Mouse (Mus musculus): ENCODE data around the gene Fthl17c.
"Not testable (repeated sequence)": the region's sequence is repeated elsewhere in the genome, so short reads cannot be mapped to it uniquely, and the experiment has no call there.

The Fthl17c gene

GRCm38 (mm10) chrX:8976459-8976858 lies at the start of gene Fthl17c:
TSS of gene Fthl17c (minus strand) at chrX:8976559.
- not testable (repeated sequence) for DNase-seq (ENCODE audit: low spot score in 2 of 2)

DNA sequence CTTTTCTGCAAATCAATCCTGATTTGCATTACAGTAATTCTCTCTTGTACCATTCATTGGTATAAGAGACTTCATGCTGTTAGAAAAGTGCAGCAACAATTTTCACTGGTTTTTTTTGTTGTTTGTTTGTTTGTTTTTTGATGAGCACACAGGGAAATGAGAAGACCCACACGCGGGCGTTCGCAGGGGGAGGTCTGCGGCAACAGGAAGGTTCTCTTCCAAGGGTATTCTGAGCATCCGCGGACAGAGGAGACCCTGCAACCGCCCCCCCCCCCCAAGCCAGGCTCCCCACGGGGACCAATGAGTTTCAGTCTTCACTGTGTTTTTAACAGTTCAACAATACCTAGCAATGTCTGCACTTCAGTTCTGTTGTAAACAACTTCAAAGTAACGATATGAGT lies 43.1 kb upstream of the Fthl17c start:
- no peak for DNase-seq (ENCODE audit: low spot score in 2 of 2)

DNA sequence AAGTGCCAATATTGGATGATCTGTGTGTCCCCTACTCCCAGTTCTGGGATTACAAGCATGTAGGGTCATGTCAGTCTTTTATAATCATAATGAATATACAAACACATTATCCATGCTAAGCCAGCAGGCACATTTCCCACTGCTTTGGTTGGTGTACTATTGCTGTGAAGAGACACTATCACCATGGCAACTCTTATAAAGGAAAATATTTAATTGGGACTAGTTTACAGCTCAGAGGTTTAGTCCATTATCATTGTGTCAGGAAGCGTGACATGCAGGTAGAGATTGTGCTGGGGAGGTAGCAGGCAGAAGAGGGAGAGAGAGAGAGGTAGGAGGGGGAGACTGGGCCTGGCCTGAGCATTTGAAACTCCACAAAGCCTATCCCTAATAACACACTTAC lies 39.7 kb upstream of the Fthl17c start:
- no peak for DNase-seq (ENCODE audit: low spot score in 2 of 2)

DNA sequence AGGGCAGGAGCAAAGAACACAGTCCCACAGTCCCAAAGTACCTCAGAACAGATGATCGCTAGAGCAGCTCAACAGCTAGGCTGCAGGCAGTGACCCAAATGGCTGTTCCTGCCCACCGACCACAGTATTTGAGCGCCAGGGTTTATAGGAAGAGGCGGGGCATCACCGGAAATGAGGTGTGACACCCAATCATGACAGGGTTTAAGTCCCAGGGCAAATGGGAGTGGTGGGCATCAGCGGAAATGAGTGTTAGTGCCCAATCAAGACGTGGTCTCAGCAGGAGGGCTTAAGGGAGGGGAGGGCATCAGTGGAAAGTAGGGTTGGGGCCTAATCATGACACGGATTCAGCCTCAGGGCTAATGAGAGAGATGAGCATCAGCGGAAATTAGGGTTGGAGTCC lies 10.3 kb upstream of the Fthl17c start, which contains the start of gene Fthl17d:
Fthl17d (minus strand) TSS at position 101 of the 400 bp plus-strand sequence.
- not testable (repeated sequence) for DNase-seq (ENCODE audit: low spot score in 2 of 2)

DNA sequence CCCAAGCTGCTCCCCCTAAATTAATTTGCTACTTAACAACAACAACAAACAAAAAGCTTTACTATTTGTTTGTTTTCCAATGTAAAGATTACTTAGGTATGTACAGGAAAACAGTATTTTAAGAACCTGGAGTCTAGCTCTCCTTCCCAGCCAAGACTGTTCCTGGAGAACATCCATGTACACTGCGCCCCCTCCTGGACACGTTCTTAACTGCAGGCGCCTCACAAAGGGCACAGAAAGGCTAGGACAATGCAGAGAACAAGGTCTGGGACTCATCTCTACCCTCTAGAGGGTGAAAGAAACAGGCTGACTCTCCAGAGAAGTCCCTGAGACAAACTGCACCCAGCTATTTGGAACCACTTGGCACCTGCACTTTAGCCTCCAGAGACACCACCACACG lies 11.7 kb downstream of the Fthl17c start:
- peak in 1 of 2 experiments; percentile 9 for DNase-seq (ENCODE audit: low spot score in 2 of 2)

- DNase-seq (ENCODE audit: low spot score in 2 of 2), result not testable (repeated sequence)
These were observed 13.5 kb downstream of the Fthl17c start, which contains the start of gene Fthl17b for GRCm38 (mm10) chrX:8962875-8963274. TSS of gene Fthl17b (minus strand) at chrX:8962975.

DNA sequence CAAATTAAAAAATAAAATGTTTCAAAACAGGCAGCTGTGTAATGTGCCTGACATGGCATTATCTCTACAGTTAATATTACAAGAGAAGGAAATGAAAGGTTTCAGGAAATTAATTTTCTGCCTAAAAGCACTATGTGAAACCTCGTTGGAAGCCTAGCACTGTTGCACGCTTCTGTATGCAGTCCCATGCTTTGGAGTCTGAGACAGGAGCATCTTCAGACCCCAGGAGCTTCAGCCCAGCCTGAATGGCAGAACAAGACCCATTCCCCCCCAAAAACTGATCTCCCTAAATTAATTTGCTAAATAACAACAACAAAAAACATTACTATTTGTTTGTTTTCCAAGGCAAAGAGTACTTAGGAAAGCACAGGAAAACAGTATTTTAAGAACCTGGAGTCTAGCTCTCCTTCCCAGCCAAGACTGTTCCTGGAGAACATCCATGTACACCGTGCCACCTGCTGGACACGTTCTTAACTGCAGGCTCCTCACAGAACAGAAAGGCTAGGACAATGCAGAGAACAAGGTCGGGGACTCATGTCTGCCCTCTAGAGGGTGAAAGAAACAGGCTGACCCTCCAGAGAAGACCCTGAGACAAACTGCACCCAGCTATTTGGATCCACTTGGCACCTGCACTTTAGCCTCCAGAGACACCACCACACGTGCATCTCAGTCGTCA lies 28.1 kb downstream of the Fthl17c start:
- DNase-seq (ENCODE audit: low spot score in 2 of 2), result peak; percentile 37 to 93

DNA sequence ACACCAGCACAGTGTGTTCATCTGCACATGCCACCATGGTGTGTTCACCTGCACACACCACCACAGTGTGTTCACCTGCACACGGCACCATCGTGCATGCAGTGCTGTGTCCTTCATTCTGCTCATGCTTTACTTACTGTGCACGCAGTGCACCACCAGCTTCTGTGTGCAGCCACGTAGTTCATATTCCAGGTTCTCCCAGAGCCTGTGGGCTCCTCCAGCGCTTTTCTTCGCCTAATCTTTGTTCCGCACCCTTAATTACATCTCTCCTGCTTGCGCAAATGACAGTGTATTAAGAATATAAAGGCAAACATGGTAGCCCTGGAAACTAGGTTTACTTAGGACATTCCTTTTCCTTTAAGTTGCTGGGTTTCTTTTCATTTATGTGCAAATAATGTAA lies 32.3 kb downstream of the Fthl17c start:
- DNase-seq (ENCODE audit: low spot score in 2 of 2), result no peak

DNA sequence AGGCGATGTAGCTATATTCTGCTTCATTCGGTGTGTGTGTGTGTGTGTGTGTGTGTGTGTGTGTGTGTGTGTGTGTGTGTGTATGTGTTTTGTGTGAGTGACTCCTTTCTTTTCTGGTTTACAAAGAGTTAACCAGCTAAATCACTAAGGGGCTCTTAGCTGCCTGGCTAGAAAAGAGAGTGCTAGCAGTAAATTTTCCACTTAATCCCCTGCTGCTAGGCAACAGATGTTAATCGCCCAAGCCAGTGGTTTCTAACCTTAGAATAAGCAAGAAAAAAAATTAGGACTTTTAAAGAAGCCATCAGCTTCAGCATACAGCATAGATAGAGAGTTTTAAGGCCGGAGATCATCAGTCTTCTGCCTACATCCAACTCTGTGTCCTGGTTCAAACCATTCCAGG lies 49.1 kb downstream of the Fthl17c start:
- no peak for DNase-seq (ENCODE audit: low spot score in 2 of 2)

Measured in left cerebral cortex, adult 9 months (tissue).